Mouse (Mus musculus) brown adipose tissue, adult 24 weeks (tissue): ENCODE data around the gene Zfp53. TPM values are rescaled to one million over a fixed set of nuclear protein-coding genes. Genes with fewer than 3 reads are reported as not detected.
"Not testable (repeated sequence)": the region's sequence is repeated elsewhere in the genome, so short reads cannot be mapped to it uniquely, and the experiment has no call there.

Experiments used
- H3K27ac ChIP-seq: fragments of 200-500 bp; replicated peaks from 2 replicates; pipeline ENCODE4 v1.5.1; 2012; ENCODE audit warnings: low read depth, mild to moderate bottlenecking, low read length
- H3K4me1 ChIP-seq: fragments of 200-500 bp; 2 replicates; pipeline ENCODE4 v1.6.1; 2012; ENCODE audit warnings: low read length, mixed read lengths; ENCODE audit not compliant: control insufficient read depth, insufficient read depth, insufficient read length
- H3K4me3 ChIP-seq: fragments of 200-500 bp; 2 replicates; pipeline ENCODE4 v1.5.1; 2012; ENCODE audit warnings: low read depth, mild to moderate bottlenecking, low read length, moderate library complexity; ENCODE audit not compliant: insufficient read depth
- polyA plus RNA-seq: library from polyadenylated mRNA; stranded (reverse); fragments of >200 nt; gene quantifications from 2 replicates; pipeline ENCODE4 v1.2.4, GENCODE M21; 2012; ENCODE audit not compliant: missing spikeins, insufficient read depth, insufficient read length

Gene Zfp53
- polyA plus RNA-seq: 3.1 and 3.6 TPM in 2 replicates

GRCm38 (mm10) chr17:21488760-21489499, at the start of gene Zfp53:
TSS of gene Zfp53 (plus strand) at chr17:21488998.
- Histone ChIP-seq H3K4me1 (no peaks in the 10 kb centered on the region; the same call in 1 of the 2 replicates), H3K4me3 (peak within 1 kb of the TSS; percentile 96), H3K27ac (no peak within 1 kb of the TSS; the same call in 1 of the 2 replicates)

- peaks cover 2% of the 10 kb centered on the region; the same call in 1 of the 2 replicates for H3K4me1 ChIP-seq
- peak overlapping the region; percentile 71 for H3K4me3 ChIP-seq
- H3K27ac ChIP-seq: peak overlapping the region; percentile 76
These were observed 39.1 kb upstream of the Zfp53 start for GRCm38 (mm10) chr17:21449669-21450068.

DNA sequence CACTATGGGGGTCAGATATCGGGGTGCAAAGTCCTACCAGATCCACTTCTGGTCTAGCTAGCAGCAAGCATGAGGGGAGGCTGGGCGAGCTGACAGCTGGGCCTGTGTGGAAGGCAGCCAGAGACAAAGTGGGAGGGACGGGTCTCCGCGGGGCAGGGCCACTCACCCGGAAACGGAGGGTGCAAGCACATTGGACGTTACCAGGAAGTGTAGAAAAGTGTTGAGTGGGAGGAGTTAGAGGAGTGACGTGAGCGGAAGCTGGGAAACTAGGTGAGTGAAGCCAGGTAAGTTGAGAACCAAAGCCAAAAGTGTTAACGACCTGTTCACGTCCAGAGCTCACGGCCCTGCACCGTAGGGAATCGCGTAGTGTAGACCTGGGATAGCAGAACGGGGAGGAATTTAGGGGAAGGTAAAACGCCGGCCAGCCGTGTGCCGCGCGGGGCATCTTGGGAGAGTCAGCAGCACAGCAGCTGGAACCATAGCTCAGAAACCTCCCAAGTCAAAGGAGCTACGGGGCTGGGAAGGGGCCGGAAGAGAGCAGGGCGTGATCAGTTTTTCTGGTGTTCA, 38.6 kb upstream of the Zfp53 start, which contains the start of gene Zfp51:
Zfp51 (plus strand) TSS at position 237 of the 567 bp plus-strand sequence.
- peak within 1 kb of the TSS; percentile 79 for H3K27ac ChIP-seq
- H3K4me1 ChIP-seq: peaks cover 2% of the 10 kb centered on the region; the same call in 1 of the 2 replicates
- H3K4me3 ChIP-seq: peak within 1 kb of the TSS; percentile 71

GRCm38 (mm10) chr17:21463550-21463949, 25.2 kb upstream of the Zfp53 start:
- no peaks in the 10 kb centered on the region for H3K4me1 ChIP-seq

GRCm38 (mm10) chr17:21472032-21472652, 16.7 kb upstream of the Zfp53 start:
- Histone ChIP-seq H3K27ac (no peak overlapping the region), H3K4me3 (no peak overlapping the region), H3K4me1 (peaks cover 4% of the 10 kb centered on the region; the same call in 1 of the 2 replicates)

More at GRCm38 (mm10) chr17:21463550-21463949, 25.2 kb upstream of the Zfp53 start:
- H3K27ac ChIP-seq: no peak overlapping the region
- no peak overlapping the region for H3K4me3 ChIP-seq

DNA sequence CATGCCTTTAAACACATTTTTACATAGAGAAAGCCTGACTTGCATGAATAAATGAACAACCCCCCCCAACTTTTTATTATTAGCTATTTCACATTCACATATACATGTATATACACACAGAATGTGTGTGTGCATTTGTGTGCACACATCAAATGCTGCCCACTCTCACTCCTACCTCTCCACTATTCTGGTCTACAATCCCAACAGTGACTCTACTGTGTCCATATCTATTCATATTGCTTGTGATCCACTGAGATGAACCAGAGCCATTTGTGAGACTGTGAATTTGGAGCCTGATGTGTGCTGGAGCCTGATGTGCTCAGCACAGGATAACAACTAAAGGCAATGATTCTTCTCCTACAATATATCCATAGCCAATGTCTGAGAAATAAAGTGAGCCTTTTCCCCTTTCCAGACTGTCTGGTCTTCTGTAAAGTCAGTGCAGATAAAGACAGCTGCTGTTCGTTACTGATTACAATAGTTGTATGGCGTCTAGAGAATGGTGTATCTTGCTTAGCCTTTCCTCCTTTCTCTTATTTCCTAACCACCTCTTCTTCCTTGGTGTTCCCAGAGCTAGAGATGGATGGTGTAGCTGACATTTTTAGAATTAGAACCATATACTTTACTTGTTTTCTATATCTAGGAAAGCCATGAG, 16.0 kb upstream of the Zfp53 start:
- H3K27ac ChIP-seq: no peak overlapping the region
- no peak overlapping the region for H3K4me3 ChIP-seq
- H3K4me1 ChIP-seq: peaks cover 4% of the 10 kb centered on the region; the same call in 1 of the 2 replicates

DNA sequence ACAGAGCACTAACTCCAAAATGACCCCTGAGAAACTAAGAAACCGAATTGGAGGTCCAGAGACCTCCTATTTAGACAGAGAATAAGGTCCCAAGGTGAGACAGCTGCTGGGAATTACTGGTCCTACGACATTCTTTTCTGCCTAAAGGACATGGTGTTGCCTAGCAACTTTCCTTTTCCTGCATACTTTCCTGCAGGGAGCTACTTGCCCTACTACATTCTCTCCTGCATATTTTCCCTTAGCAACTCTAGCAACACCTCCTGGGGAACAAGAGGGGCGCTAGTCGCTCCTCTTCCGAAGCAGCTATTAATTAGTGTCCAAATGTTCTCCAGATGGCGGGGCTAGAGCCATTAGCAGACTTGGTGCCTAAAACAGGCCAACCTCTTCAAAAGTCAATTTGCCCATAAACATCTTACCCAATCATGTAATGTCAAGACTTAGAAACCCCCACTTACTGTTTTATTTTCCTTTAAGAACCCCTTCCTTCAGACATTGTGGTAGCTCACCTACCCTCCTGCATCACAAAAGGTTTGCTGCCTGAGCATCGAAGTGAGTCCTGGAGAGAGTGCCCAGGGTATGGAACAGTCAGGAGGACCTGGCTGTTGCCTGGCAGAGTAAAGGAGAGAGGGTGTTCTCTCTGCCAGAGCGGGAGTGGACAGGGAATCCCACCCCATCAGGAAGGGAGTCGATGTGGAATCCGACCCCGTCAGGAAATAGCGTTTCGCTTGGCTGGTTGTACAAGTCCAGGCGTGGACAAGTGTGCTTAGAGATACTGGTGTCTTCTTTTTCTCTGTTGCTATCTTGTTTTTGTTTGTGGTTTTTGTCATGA, 15.2 kb upstream of the Zfp53 start:
- peaks cover 4% of the 10 kb centered on the region; the same call in 1 of the 2 replicates for H3K4me1 ChIP-seq
- no peak overlapping the region for H3K4me3 ChIP-seq
- H3K27ac ChIP-seq: peak overlapping the region; percentile 60

DNA sequence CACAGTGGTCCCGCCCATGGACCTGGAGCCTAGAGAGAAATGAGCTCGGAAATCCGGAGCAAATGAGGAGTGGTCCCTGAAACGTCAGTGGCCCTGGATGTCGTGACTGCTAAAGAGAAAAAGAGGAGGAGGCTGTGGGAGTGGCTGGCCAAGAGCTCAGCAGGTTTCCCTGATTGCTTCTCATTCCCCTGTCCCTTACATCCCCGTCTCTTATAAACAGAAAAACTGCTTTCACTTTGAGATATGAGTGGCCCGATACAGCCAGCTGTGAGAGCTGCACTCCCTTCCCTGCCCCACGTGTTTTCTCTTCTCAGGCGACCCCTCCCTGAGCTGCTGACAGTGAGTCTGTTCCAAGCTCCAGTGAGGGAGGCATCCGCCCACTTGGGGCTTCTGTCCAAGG, 14.1 kb upstream of the Zfp53 start:
- not testable (repeated sequence) for H3K4me1 ChIP-seq, H3K27ac ChIP-seq
- H3K4me3 ChIP-seq: peak overlapping the region; percentile 38; the same call in 1 of the 2 replicates

GRCm38 (mm10) chr17:21475290-21475689, 13.5 kb upstream of the Zfp53 start:
- not testable (repeated sequence) for H3K4me1 ChIP-seq, H3K27ac ChIP-seq, H3K4me3 ChIP-seq

DNA sequence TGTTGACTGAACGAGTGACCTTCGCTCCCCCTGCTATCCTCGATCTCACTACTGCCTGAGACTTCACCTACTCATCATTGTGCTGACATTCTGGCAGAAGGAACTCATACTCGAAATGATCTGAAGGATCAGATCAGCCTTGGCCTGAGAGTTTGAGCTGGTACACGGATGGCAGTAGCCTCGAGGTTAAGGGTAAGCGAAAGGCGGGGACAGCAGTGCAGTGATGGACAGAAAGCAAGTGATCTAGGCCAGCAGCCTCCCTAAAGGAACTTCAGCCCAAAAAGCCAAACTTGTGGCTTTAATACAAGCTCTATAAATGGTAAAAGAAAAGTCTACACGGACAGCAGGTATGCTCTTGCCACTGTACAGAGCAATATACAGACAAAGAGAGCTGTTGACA, 12.4 kb upstream of the Zfp53 start:
- H3K27ac ChIP-seq, H3K4me3 ChIP-seq, H3K4me1 ChIP-seq: not testable (repeated sequence)

GRCm38 (mm10) chr17:21478103-21478777, 10.6 kb upstream of the Zfp53 start:
- H3K4me3 ChIP-seq, H3K4me1 ChIP-seq, H3K27ac ChIP-seq: not testable (repeated sequence)

DNA sequence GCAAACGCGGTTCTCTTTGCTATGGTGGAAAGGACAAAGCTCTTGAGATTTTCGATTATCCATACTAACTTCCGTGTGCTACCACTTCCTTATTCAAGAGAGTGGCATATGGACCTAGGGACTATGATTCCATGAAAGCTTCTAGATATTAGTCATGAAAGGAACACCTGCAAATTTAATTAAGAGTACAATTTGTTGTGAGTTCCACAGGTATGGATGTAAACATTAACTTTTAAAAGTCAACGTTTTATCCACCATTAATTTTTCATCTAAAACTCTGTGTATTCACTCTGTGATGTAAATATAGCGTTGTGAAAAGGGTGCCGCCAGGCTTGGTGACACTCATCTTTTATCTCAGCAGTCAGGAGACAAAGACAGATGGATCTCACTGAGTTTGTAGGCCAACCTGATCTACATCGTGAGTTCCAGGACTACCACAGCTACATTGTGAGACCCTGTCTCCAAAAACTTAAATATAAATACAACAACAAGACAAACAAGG, 753 bp downstream of the Zfp53 start:
- no peaks in the 10 kb centered on the region; the same call in 1 of the 2 replicates for H3K4me1 ChIP-seq
- H3K27ac ChIP-seq: no peak overlapping the region
- peak overlapping the region; percentile 96 for H3K4me3 ChIP-seq

DNA sequence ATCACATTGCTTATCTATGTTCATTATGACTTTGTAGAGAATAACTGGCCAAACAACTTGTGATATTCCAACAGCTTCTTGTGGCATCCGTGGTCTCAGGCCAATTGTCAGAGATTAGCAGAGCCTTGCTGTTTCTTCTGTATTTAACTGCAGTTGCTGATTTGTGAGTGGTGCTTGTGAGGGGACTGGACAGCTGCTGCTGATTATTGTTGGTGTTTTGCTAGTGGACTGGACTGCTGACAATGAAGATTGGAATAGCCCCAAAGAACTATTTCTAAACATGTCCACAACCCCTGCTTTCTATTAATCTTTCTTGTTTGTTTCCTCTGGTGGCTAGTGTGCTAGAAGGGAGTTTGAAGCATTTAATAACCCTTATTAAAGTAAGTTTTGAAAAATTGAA, 12.6 kb downstream of the Zfp53 start:
- H3K4me1 ChIP-seq: no peaks in the 10 kb centered on the region
- H3K4me3 ChIP-seq: no peak overlapping the region
- H3K27ac ChIP-seq: no peak overlapping the region

GRCm38 (mm10) chr17:21504524-21504923, 15.7 kb downstream of the Zfp53 start:
- Histone ChIP-seq H3K4me1 (no peaks in the 10 kb centered on the region), H3K4me3 (no peak overlapping the region), H3K27ac (no peak overlapping the region)
